Mouse (Mus musculus) cerebellum, adult 11 months (tissue): ENCODE measurements around the gene Adam4.
A peak's percentile ranks its signal among the peaks of the same experiment; 100 is the strongest.
"Not testable (repeated sequence)": the region's sequence is repeated elsewhere in the genome, so short reads cannot be mapped to it uniquely, and the experiment has no call there.

ENCODE experiments used
- DNase-seq: peaks from one replicate; pipeline ENCODE4 v3.0.0; 2022

The Adam4 gene

DNA sequence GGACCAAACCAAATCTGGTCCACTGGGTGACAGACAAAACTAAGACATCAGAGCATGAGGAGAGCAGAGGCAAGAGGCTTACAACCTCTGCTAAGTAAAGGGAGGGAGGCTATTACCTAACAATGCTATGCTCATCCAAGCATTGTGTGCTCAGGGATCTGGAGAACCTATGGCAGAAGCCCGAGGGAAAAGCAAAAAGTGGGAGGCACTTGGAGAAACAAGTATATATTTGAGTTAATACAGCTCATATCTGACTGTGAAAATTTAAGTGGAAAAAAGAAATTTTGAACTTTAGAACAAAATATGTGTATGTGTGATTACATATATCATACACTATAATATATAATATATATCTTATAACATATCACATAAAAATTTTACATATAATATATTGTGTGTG lies at the start of gene Adam4:
Gene Adam4, minus strand, starts transcription at position 101 of the 400 bp plus-strand sequence.
- no peak for DNase-seq

DNA sequence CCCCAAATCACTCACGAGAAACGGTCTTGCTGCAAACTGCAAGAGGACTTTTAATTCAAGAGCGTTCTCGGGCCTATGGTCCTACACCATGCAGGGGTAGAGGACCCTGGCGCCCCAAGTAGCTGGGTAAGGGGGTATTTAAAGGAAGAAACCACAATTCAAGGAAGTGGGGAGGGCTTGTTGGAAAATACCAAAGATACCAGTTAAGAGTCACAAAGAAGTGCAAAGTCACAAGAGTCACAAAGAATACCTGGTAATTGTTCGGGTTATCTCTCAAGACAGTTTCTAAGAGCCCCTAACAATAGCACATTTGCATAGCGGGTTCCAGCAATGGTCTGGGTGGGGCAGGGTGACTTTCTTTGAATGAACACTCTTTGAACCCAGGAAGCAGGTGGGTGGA lies 37.3 kb upstream of the Adam4 start:
- not testable (repeated sequence) for DNase-seq

DNA sequence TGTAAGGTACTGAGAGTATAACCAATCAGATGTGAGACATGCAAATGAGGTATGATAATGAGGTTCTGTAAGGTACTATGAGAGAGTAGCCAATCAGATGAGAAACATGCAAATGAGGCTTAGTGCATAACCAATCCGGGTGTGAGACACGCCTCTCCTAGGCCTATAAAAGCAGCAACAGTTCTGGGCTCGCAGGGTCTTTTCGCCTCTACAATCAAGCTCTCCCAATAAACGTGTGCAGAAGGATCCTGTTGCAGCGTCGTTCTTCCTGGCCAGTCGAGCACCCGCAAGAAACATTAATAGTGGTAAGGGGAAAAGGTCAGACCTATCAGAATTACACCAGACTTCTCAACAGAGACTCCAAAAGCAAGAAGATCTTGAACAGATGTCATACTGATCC lies 17.2 kb upstream of the Adam4 start:
- DNase-seq = not testable (repeated sequence)

DNA sequence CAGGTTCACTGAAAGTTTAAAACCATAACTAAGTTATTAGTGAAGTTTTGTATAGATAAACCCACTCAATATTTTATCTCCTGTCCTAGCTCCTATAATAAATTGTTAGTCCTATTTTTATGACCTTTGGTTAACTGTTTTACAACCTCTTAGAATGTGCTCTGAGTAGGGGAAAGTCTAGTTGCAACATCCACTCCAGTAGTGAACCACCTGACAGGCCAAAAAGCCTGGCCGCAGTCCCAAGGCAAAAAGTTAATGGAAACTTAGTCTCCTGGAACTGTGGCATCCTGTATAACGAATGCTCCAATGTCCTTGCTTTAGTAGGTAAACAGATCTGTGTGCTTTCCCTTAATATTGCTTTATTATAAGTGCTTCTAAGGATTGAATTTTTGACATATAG lies 13.0 kb upstream of the Adam4 start:
- DNase-seq = not testable (repeated sequence)

DNA sequence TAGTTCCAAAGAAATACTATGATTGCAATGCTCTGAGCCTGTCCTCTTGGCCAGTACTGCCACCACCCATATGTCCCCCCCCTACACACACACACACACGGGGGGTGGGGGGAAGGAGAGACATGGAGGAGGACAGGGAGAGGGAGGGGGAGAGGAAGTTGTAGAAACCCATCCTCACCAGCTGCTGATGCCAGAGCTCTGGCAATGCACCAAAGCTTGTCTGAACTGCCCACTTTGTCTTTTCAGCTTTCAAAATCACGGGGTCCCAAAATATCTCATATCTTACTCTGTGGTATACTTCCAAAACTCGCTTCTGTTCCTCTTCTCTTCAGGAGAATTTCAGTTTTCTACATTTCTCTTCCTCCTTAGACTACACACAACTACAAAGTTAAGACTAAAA lies 8.5 kb downstream of the Adam4 start:
- DNase-seq = no peak

DNA sequence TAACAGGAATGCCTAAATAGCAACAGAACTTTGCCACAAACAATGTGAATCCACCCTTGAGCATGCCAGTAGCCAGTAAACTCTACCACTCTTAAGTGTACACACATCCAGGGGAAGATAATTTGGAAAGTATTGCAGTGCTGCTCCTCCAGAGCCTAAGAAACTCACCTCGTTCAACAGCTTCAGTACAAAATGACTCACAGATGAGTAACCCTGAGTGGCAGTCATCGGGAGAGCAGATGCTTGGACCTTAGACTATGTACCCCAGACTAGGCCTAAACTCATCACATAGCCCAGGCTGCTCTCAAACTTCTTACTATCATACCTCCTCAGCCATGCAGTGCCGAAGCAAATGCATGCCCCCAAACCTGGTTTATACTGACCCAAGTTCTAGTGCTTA lies 12.8 kb downstream of the Adam4 start:
- DNase-seq = no peak

DNA sequence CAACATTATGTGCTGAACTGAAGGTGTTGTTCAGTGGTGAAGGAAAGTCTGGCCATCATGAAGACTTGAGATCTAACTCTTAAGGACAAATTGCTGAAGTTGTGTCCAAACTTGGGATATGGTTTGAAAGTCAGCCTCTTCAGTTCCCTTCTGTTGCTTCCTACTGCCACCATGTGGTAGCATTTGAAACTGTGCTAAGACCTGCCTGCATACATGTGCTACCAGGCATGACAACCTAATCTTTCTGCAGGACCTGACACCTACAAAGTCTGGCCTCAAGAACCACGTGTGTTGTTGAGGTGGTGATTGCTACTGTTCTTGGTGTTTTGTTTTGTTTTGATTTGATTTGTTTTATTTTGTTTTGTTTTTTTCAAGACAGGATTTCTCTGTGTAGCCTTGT lies 19.6 kb downstream of the Adam4 start:
- peak; percentile 57 for DNase-seq

DNA sequence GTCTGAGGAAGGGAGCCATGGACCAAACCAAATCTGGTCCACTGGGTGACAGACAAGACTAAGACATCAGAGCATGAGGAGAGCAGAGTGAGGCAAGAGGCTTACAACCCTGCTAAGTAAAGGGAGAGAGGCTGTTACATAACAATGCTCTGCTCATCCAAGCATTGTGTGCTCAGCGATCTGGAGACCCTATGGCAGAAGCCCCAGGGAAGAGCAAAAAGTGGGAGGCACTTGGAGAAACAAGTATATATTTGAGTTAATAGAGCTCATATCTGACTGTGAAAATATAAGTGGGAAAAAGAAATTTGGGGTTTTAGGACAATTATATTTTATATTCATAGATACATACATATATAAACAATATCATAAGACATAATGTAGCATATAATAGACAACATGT lies 42.4 kb downstream of the Adam4 start, which contains the start of gene Gm4787:
Gene Gm4787, minus strand, starts transcription at position 101 of the 400 bp plus-strand sequence.
- DNase-seq = not testable (repeated sequence)
